In genomic region chr5:130129524-130129793, GRCm38 (mm10) we compare ENCODE assay signal across 23 mouse cellular contexts. TPM values are rescaled to one million over a fixed set of nuclear protein-coding genes. Genes with fewer than 3 reads are reported as not detected.
DNase-seq lines count a peak whose midpoint lies in the region; ATAC-seq and TF ChIP-seq lines count a peak whose summit lies in the region.
"Had no signal": no experiment of that assay in that cellular context is flagged by ENCODE, and none has a peak within 500 bp of the region (broad histone marks: within the 10 kb centered on the region; RNA-seq: fewer than 3 reads in every experiment).

No protein-coding gene starts in this region.

- peak overlapping the region; percentile 45 for H3K27ac ChIP-seq in embryonic facial prominence, embryonic 15.5 days (replicated peaks)
- H3K27ac ChIP-seq in embryonic facial prominence, embryonic 10.5 days (replicated peaks), result no peak overlapping the region
- no peak overlapping the region for H3K27ac ChIP-seq in liver, postnatal 0 days (ENCODE audit: low read depth)
- H3K27ac ChIP-seq in liver, embryonic 12.5 days, result no peak overlapping the region
- H3K27ac ChIP-seq in cortical plate, adult 2 months (ENCODE audit: insufficient read depth, low read length), result peak overlapping the region; percentile 68; the same call in 1 of the 2 replicates
- peak overlapping the region; percentile 73; the same call in 1 of the 2 replicates for H3K27ac ChIP-seq in olfactory bulb, adult 2 months (ENCODE audit: insufficient read depth, low read depth, low read length)
- H3K27ac ChIP-seq in midbrain, embryonic 16.5 days (ENCODE audit: low read length), result no peak overlapping the region
- H3K27ac ChIP-seq: forebrain, embryonic 10.5 days; hindbrain, embryonic 14.5 days; liver, embryonic 13.5 days; lung, embryonic 15.5 days; midbrain, embryonic 12.5 days; neural tube, embryonic 15.5 days had no signal

- no peak overlapping the region for H3K9ac ChIP-seq in embryonic facial prominence, embryonic 15.5 days
- no peak overlapping the region for H3K9ac ChIP-seq in liver, postnatal 0 days (replicated peaks)
- no peak overlapping the region for H3K9ac ChIP-seq in liver, embryonic 12.5 days
- no peak overlapping the region for H3K9ac ChIP-seq in midbrain, embryonic 16.5 days (ENCODE audit: low read depth, low read length)
- H3K9ac ChIP-seq: forebrain, postnatal 0 days; hindbrain, embryonic 14.5 days; liver, embryonic 13.5 days; lung, embryonic 15.5 days; midbrain, embryonic 12.5 days; neural tube, embryonic 15.5 days had no signal

- H3K4me3 ChIP-seq in embryonic facial prominence, embryonic 15.5 days (replicated peaks), result no peak overlapping the region
- no peak overlapping the region for H3K4me3 ChIP-seq in embryonic facial prominence, embryonic 10.5 days
- H3K4me3 ChIP-seq in liver, postnatal 0 days (ENCODE audit: low read depth, low read length), result no peak overlapping the region
- H3K4me3 ChIP-seq in liver, embryonic 12.5 days, result no peak overlapping the region
- H3K4me3 ChIP-seq in cortical plate, adult 2 months (ENCODE audit: insufficient read depth, low read length), result no peak overlapping the region
- no peak overlapping the region for H3K4me3 ChIP-seq in olfactory bulb, adult 2 months (ENCODE audit: insufficient read depth, low read depth, low read length)
- H3K4me3 ChIP-seq in midbrain, embryonic 16.5 days (ENCODE audit: low read depth, low read length), result no peak overlapping the region
- H3K4me3 ChIP-seq: forebrain, embryonic 10.5 days; liver, embryonic 13.5 days; lung, embryonic 15.5 days; midbrain, embryonic 12.5 days; neural tube, embryonic 15.5 days had no signal

- TF ChIP-seq CTCF in liver, postnatal 0 days (IDR thresholded peaks at IDR 0.05; ENCODE audit: low read depth), result no peak
- TF ChIP-seq CTCF in cortical plate, adult 2 months (IDR thresholded peaks at IDR 0.05; ENCODE audit: extremely low read depth, insufficient read depth, low read length), result no peak
- no peak for TF ChIP-seq CTCF in olfactory bulb, adult 2 months (IDR thresholded peaks at IDR 0.05; ENCODE audit: insufficient read depth, low read depth, low read length)

- no peaks in the 10 kb centered on the region for H3K9me3 ChIP-seq in embryonic facial prominence, embryonic 15.5 days (replicated peaks)
- H3K9me3 ChIP-seq in embryonic facial prominence, embryonic 10.5 days, result no peaks in the 10 kb centered on the region
- no peaks in the 10 kb centered on the region for H3K9me3 ChIP-seq in liver, postnatal 0 days (ENCODE audit: low read length)
- H3K9me3 ChIP-seq in liver, embryonic 12.5 days (replicated peaks), result no peaks in the 10 kb centered on the region
- H3K9me3 ChIP-seq in midbrain, embryonic 16.5 days (replicated peaks; ENCODE audit: control insufficient read depth, low read length, poor library complexity, severe bottlenecking), result no peaks in the 10 kb centered on the region
- H3K9me3 ChIP-seq: forebrain, embryonic 10.5 days; liver, embryonic 13.5 days; lung, embryonic 15.5 days; midbrain, embryonic 12.5 days; neural tube, embryonic 15.5 days had no signal

- H3K36me3 ChIP-seq in embryonic facial prominence, embryonic 15.5 days, result 0 out of 2 replicates have a peak, but pooled peaks cover 3% of the 10 kb centered on the region
- H3K36me3 ChIP-seq in embryonic facial prominence, embryonic 10.5 days (replicated peaks), result peaks cover 35% of the 10 kb centered on the region
- H3K36me3 ChIP-seq in liver, postnatal 0 days (replicated peaks; ENCODE audit: insufficient read depth, low read length), result no peaks in the 10 kb centered on the region; the same call in 1 of the 2 replicates
- peaks cover 30% of the 10 kb centered on the region for H3K36me3 ChIP-seq in liver, embryonic 12.5 days
- H3K36me3 ChIP-seq in midbrain, embryonic 16.5 days (ENCODE audit: control insufficient read depth, insufficient read depth, low read length), result 0 out of 2 replicates have a peak, but pooled peaks cover 2% of the 10 kb centered on the region
- H3K36me3 ChIP-seq: neural tube, embryonic 15.5 days had no signal

- WGBS in embryonic facial prominence, embryonic 15.5 days, result 61% methylated on average over 5 of the region's 5 CpGs
- WGBS in embryonic facial prominence, embryonic 10.5 days, result 83% methylated on average over 5 of the region's 5 CpGs
- WGBS in liver, postnatal 0 days (ENCODE audit: insufficient replicate concordance), result 54% methylated on average over 5 of the region's 5 CpGs
- 78% methylated on average over 5 of the region's 5 CpGs for WGBS in liver, embryonic 12.5 days (ENCODE audit: insufficient replicate concordance)
- WGBS in olfactory bulb, adult 2 months, result 64% methylated on average over 5 of the region's 5 CpGs
- whole genome bisulfite sequencing in midbrain, embryonic 16.5 days, result 89% methylated on average over 5 of the region's 5 CpGs

- no peak for TF ChIP-seq EP300 in liver, postnatal 0 days (IDR thresholded peaks at IDR 0.05; ENCODE audit: low read depth)

- DNase-seq in embryonic facial prominence, embryonic 10.5 days (ENCODE audit: low spot score), result no peak
- DNase-seq in liver, postnatal 0 days, result no peak
- no peak for DNase-seq in kidney, adult 9 months
- DNase-seq: adrenal gland, adult 2 months; cerebellum, postnatal 10 days; embryo, embryonic 11 days; forebrain, postnatal 0 days; gastrocnemius, postnatal 10 days; kidney, adult 11 months; kidney, postnatal 10 days; liver, embryonic 13.5 days; lung, postnatal 4 days; thymus, adult 2 months had no signal

- no peak overlapping the region for H3K4me2 ChIP-seq in embryonic facial prominence, embryonic 15.5 days (replicated peaks)
- 0 out of 2 replicates have a peak overlapping the region, but pooled peaks have one; percentile 13 for H3K4me2 ChIP-seq in liver, postnatal 0 days (ENCODE audit: low read depth, low read length)
- no peak overlapping the region for H3K4me2 ChIP-seq in liver, embryonic 12.5 days
- H3K4me2 ChIP-seq in midbrain, embryonic 16.5 days (ENCODE audit: low read length), result no peak overlapping the region
- H3K4me2 ChIP-seq: hindbrain, embryonic 14.5 days; liver, embryonic 13.5 days; lung, embryonic 15.5 days; midbrain, embryonic 12.5 days; neural tube, embryonic 15.5 days had no signal

- no peak for ATAC-seq in embryonic facial prominence, embryonic 15.5 days (ENCODE audit: insufficient number of reproducible peaks, low FRiP score, low TSS enrichment, low read depth)
- no peak for ATAC-seq in liver, postnatal 0 days
- no peak for ATAC-seq in liver, embryonic 12.5 days
- ATAC-seq in midbrain, embryonic 16.5 days, result no peak
- ATAC-seq: forebrain, postnatal 0 days had no signal

- no peak for TF ChIP-seq POLR2A in cortical plate, adult 2 months (IDR thresholded peaks at IDR 0.05; ENCODE audit: extremely low read depth, insufficient read depth, low read length)
- TF ChIP-seq POLR2A in olfactory bulb, adult 2 months (IDR thresholded peaks at IDR 0.05; ENCODE audit: insufficient read depth, low read depth, low read length), result no peak

- H3K4me1 ChIP-seq in embryonic facial prominence, embryonic 15.5 days, result peaks cover 11% of the 10 kb centered on the region
- H3K4me1 ChIP-seq in embryonic facial prominence, embryonic 10.5 days, result peaks cover 7% of the 10 kb centered on the region; the same call in 1 of the 2 replicates
- H3K4me1 ChIP-seq in liver, postnatal 0 days (ENCODE audit: insufficient read depth), result no peaks in the 10 kb centered on the region; the same call in 1 of the 2 replicates
- H3K4me1 ChIP-seq in liver, embryonic 12.5 days, result no peaks in the 10 kb centered on the region
- peaks cover 3% of the 10 kb centered on the region for H3K4me1 ChIP-seq in cortical plate, adult 2 months (ENCODE audit: control insufficient read depth, insufficient read depth, low read length)
- 0 out of 2 replicates have a peak, but pooled peaks cover 2% of the 10 kb centered on the region for H3K4me1 ChIP-seq in olfactory bulb, adult 2 months (ENCODE audit: control insufficient read depth, insufficient read depth, low read length)
- no peaks in the 10 kb centered on the region for H3K4me1 ChIP-seq in midbrain, embryonic 16.5 days (ENCODE audit: control insufficient read depth, insufficient read depth, low read length)
- H3K4me1 ChIP-seq: forebrain, embryonic 10.5 days; liver, embryonic 13.5 days; lung, embryonic 15.5 days; midbrain, embryonic 12.5 days had no signal

- H3K27me3 ChIP-seq in embryonic facial prominence, embryonic 15.5 days, result no peaks in the 10 kb centered on the region
- H3K27me3 ChIP-seq in embryonic facial prominence, embryonic 10.5 days (replicated peaks; ENCODE audit: low read depth, poor library complexity, severe bottlenecking), result no peaks in the 10 kb centered on the region
- no peaks in the 10 kb centered on the region for H3K27me3 ChIP-seq in liver, postnatal 0 days (ENCODE audit: insufficient read depth, low read length)
- no peaks in the 10 kb centered on the region for H3K27me3 ChIP-seq in liver, embryonic 12.5 days (replicated peaks)
- no peaks in the 10 kb centered on the region for H3K27me3 ChIP-seq in midbrain, embryonic 16.5 days (ENCODE audit: control insufficient read depth, insufficient read depth, low read depth, low read length)
- H3K27me3 ChIP-seq: liver, embryonic 13.5 days; lung, embryonic 15.5 days; midbrain, embryonic 12.5 days; neural tube, embryonic 15.5 days had no signal

RNA-seq across cellular contexts. Expression of gene Kctd7, which starts 15.2 kb away (rescaled TPM):
- 6.1 and 7.4 TPM in 2 replicates for polyA plus RNA-seq in embryonic facial prominence, embryonic 15.5 days (2015; fragmentation: Nextera tagmentation; extraction: Ambion mirVana)
- 4.7 and 5.1 TPM in 2 replicates for polyA plus RNA-seq in embryonic facial prominence, embryonic 10.5 days (2016; fragmentation: Nextera tagmentation; extraction: Ambion mirVana)
- 3.6 and 3.9 TPM in 2 replicates for polyA plus RNA-seq in liver, postnatal 0 days (2015; fragmentation: Nextera tagmentation; extraction: Ambion mirVana)
- polyA plus RNA-seq in liver, embryonic 12.5 days (2016; fragmentation: Nextera tagmentation; extraction: Ambion mirVana), result 7.8 and 8.0 TPM in 2 replicates
- polyA plus RNA-seq in cortical plate, adult 2 months (2012; rRNA removed), result 8.0 and 8.7 TPM in 2 replicates
- not detected in 2 replicates for polyA plus RNA-seq in olfactory bulb, adult 2 months (2012; ENCODE audit: insufficient read depth, insufficient read length, low replicate concordance, missing spikeins)
- 20.2 and 21.4 TPM in 2 replicates for polyA plus RNA-seq in midbrain, embryonic 16.5 days (2015; fragmentation: Nextera tagmentation; extraction: Ambion mirVana)

RNA-seq across cellular contexts. Expression of gene Rabgef1, which starts 42.1 kb away (rescaled TPM):
- polyA plus RNA-seq in embryonic facial prominence, embryonic 15.5 days (2015; fragmentation: Nextera tagmentation; extraction: Ambion mirVana), result 30.1 and 32.6 TPM in 2 replicates
- polyA plus RNA-seq in embryonic facial prominence, embryonic 10.5 days (2016; fragmentation: Nextera tagmentation; extraction: Ambion mirVana), result 26.2 and 27.2 TPM in 2 replicates
- polyA plus RNA-seq in liver, postnatal 0 days (2015; fragmentation: Nextera tagmentation; extraction: Ambion mirVana), result 18.5 and 19.7 TPM in 2 replicates
- 31.9 and 34.5 TPM in 2 replicates for polyA plus RNA-seq in liver, embryonic 12.5 days (2016; fragmentation: Nextera tagmentation; extraction: Ambion mirVana)
- polyA plus RNA-seq in cortical plate, adult 2 months (2012; rRNA removed), result 38.5 and 43.6 TPM in 2 replicates
- polyA plus RNA-seq in olfactory bulb, adult 2 months (2012; ENCODE audit: insufficient read depth, insufficient read length, low replicate concordance, missing spikeins), result not detected in 2 replicates
- polyA plus RNA-seq in midbrain, embryonic 16.5 days (2015; fragmentation: Nextera tagmentation; extraction: Ambion mirVana), result 46.7 and 48.7 TPM in 2 replicates

RNA-seq across cellular contexts. Expression of gene Tpst1, which starts 56.3 kb away (rescaled TPM):
- polyA plus RNA-seq in embryonic facial prominence, embryonic 15.5 days (2015; fragmentation: Nextera tagmentation; extraction: Ambion mirVana), result 99.2 and 111 TPM in 2 replicates
- 52.3 and 55.6 TPM in 2 replicates for polyA plus RNA-seq in embryonic facial prominence, embryonic 10.5 days (2016; fragmentation: Nextera tagmentation; extraction: Ambion mirVana)
- polyA plus RNA-seq in liver, postnatal 0 days (2015; fragmentation: Nextera tagmentation; extraction: Ambion mirVana), result 23.8 and 26.0 TPM in 2 replicates
- 37.1 and 37.2 TPM in 2 replicates for polyA plus RNA-seq in liver, embryonic 12.5 days (2016; fragmentation: Nextera tagmentation; extraction: Ambion mirVana)
- polyA plus RNA-seq in cortical plate, adult 2 months (2012; rRNA removed), result 32.8 and 33.0 TPM in 2 replicates
- polyA plus RNA-seq in olfactory bulb, adult 2 months (2012; ENCODE audit: insufficient read depth, insufficient read length, low replicate concordance, missing spikeins), result not detected in 2 replicates
- polyA plus RNA-seq in midbrain, embryonic 16.5 days (2015; fragmentation: Nextera tagmentation; extraction: Ambion mirVana), result 52.9 and 56.8 TPM in 2 replicates

Comparison
In these comparisons a context has a peak if more than half of its experiments do, and no peak if none do; other contexts are left out.
1. H3K27ac ChIP-seq: peak in embryonic facial prominence, embryonic 15.5 days (single experiment), cortical plate, adult 2 months (single experiment) and olfactory bulb, adult 2 months (single experiment); none in embryonic facial prominence, embryonic 10.5 days (single experiment), liver, postnatal 0 days (single experiment), liver, embryonic 12.5 days (single experiment) and midbrain, embryonic 16.5 days (single experiment).
2. RNA of gene Rabgef1, which starts 42.1 kb away (polyA plus RNA-seq): 46.7 to 48.7 TPM in midbrain, embryonic 16.5 days, 38.5 to 43.6 TPM in cortical plate, adult 2 months, 31.9 to 34.5 TPM in liver, embryonic 12.5 days, 30.1 to 32.6 TPM in embryonic facial prominence, embryonic 15.5 days, 26.2 to 27.2 TPM in embryonic facial prominence, embryonic 10.5 days and 18.5 to 19.7 TPM in liver, postnatal 0 days; not detected in olfactory bulb, adult 2 months; every median in the first group is over 10 times any median in the second.